9 mouse cellular contexts compared by ENCODE assay signal in genomic region chr3:109026462-109026990, GRCm38 (mm10). TPM values are rescaled to one million over a fixed set of nuclear protein-coding genes. Genes with fewer than 3 reads are reported as not detected.
A peak's percentile ranks its signal among the peaks of the same experiment; 100 is the strongest.
DNase-seq lines count a peak whose midpoint lies in the region; ATAC-seq and TF ChIP-seq lines count a peak whose summit lies in the region.
"Had no signal": no experiment of that assay in that cellular context is flagged by ENCODE, and none has a peak within 500 bp of the region (broad histone marks: within the 10 kb centered on the region; RNA-seq: fewer than 3 reads in every experiment).

No protein-coding gene starts in this region.

- no peaks in the 10 kb centered on the region for H3K36me3 ChIP-seq in spleen, adult 2 months (ENCODE audit: control insufficient read depth, insufficient read depth, low read length)
- no peaks in the 10 kb centered on the region for H3K36me3 ChIP-seq in heart, embryonic 12.5 days
- H3K36me3 ChIP-seq in limb, embryonic 10.5 days, result no peaks in the 10 kb centered on the region
- no peaks in the 10 kb centered on the region for H3K36me3 ChIP-seq in midbrain, embryonic 15.5 days (replicated peaks)

- H3K4me1 ChIP-seq in spleen, adult 2 months (ENCODE audit: control insufficient read depth, insufficient read depth, insufficient read length), result 0 out of 2 replicates have a peak, but pooled peaks cover 3% of the 10 kb centered on the region
- H3K4me1 ChIP-seq in heart, embryonic 12.5 days (replicated peaks), result peaks cover 15% of the 10 kb centered on the region; the same call in 1 of the 2 replicates
- peaks cover 48% of the 10 kb centered on the region for H3K4me1 ChIP-seq in limb, embryonic 10.5 days
- H3K4me1 ChIP-seq in midbrain, embryonic 15.5 days, result peaks cover 40% of the 10 kb centered on the region

- peak overlapping the region; percentile 91 for H3K9ac ChIP-seq in heart, embryonic 12.5 days
- peak overlapping the region; percentile 77 for H3K9ac ChIP-seq in midbrain, embryonic 15.5 days

- DNase-seq in spleen, adult 2 months (ENCODE audit: low read depth in 1 of 2, low spot score in 2 of 2), result no peak
- DNase-seq in spleen, adult 12 weeks (ENCODE audit: low spot score), result no peak
- DNase-seq in cerebellum, adult 9-11 months, result peak; percentile 25
- DNase-seq in limb, embryonic 10.5 days (ENCODE audit: low spot score), result no peak
- no peak for DNase-seq in frontal cortex, postnatal 25 days (ENCODE audit: low spot score in 2 of 2)
- DNase-seq in right cerebral cortex, adult 18-20 months, result no peak

- H3K27ac ChIP-seq in spleen, adult 2 months (ENCODE audit: insufficient read depth, low read length), result no peak overlapping the region
- peak overlapping the region; percentile 78; the same call in 1 of the 2 replicates for H3K27ac ChIP-seq in heart, embryonic 12.5 days (ENCODE audit: poor library complexity, severe bottlenecking)
- peak overlapping the region; percentile 92 for H3K27ac ChIP-seq in limb, embryonic 10.5 days
- peak overlapping the region; percentile 85 for H3K27ac ChIP-seq in midbrain, embryonic 15.5 days

- peak overlapping the region; percentile 75 for H3K4me3 ChIP-seq in spleen, adult 2 months (ENCODE audit: extremely low read depth, insufficient read depth, insufficient read length)
- H3K4me3 ChIP-seq in heart, embryonic 12.5 days, result peak overlapping the region; percentile 74
- H3K4me3 ChIP-seq in limb, embryonic 10.5 days, result peak overlapping the region; percentile 69
- peak overlapping the region; percentile 78 for H3K4me3 ChIP-seq in midbrain, embryonic 15.5 days

- no peak for ATAC-seq in heart, embryonic 12.5 days (ENCODE audit: insufficient number of reproducible peaks, low FRiP score)
- ATAC-seq in midbrain, embryonic 15.5 days (replicated peaks), result peak; percentile 34; the same call in 1 of the 2 replicates

- TF ChIP-seq CTCF in spleen, adult 2 months (IDR thresholded peaks at IDR 0.05; ENCODE audit: extremely low read depth, insufficient read depth, insufficient read length, insufficient replicate concordance), result no peak

- H3K27me3 ChIP-seq in spleen, adult 2 months (ENCODE audit: control insufficient read depth, insufficient read depth, low read length), result no peaks in the 10 kb centered on the region
- no peaks in the 10 kb centered on the region for H3K27me3 ChIP-seq in heart, embryonic 12.5 days (replicated peaks)
- 0 out of 2 replicates have a peak, but pooled peaks cover 6% of the 10 kb centered on the region for H3K27me3 ChIP-seq in limb, embryonic 10.5 days (ENCODE audit: low read depth, poor library complexity, severe bottlenecking)
- no peaks in the 10 kb centered on the region for H3K27me3 ChIP-seq in midbrain, embryonic 15.5 days (replicated peaks)

- WGBS in spleen, adult 2 months, result 7% methylated on average over 15 of the region's 15 CpGs
- WGBS in heart, embryonic 12.5 days, result 8% methylated on average over 15 of the region's 15 CpGs
- 8% methylated on average over 15 of the region's 15 CpGs for WGBS in limb, embryonic 10.5 days
- WGBS in midbrain, embryonic 15.5 days, result 8% methylated on average over 15 of the region's 15 CpGs

- peak overlapping the region; percentile 84 for H3K4me2 ChIP-seq in heart, embryonic 12.5 days
- H3K4me2 ChIP-seq in midbrain, embryonic 15.5 days, result peak overlapping the region; percentile 65

- no peak for TF ChIP-seq POLR2A in spleen, adult 2 months (IDR thresholded peaks at IDR 0.05; ENCODE audit: low read depth, low read length)

- H3K9me3 ChIP-seq in heart, embryonic 12.5 days (replicated peaks), result no peaks in the 10 kb centered on the region
- H3K9me3 ChIP-seq in limb, embryonic 10.5 days (replicated peaks), result no peaks in the 10 kb centered on the region
- no peaks in the 10 kb centered on the region for H3K9me3 ChIP-seq in midbrain, embryonic 15.5 days

RNA-seq across cellular contexts. Expression of gene Fam102b, which starts 0.9 kb away (rescaled TPM):
- polyA plus RNA-seq in spleen, adult 2 months (2012; rRNA removed), result 1.8 and 2.5 TPM in 2 replicates
- polyA plus RNA-seq in heart, embryonic 12.5 days (2016; fragmentation: Nextera tagmentation; extraction: Ambion mirVana), result 7.4 and 8.3 TPM in 2 replicates
- 4.4 and 4.9 TPM in 2 replicates for polyA plus RNA-seq in limb, embryonic 10.5 days (2016; fragmentation: Nextera tagmentation; extraction: Ambion mirVana)
- polyA plus RNA-seq in midbrain, embryonic 15.5 days (2015; fragmentation: Nextera tagmentation; extraction: Ambion mirVana), result 22.3 and 25.3 TPM in 2 replicates

RNA-seq across cellular contexts. Expression of gene Slc25a54, which starts 53.7 kb away (rescaled TPM):
- polyA plus RNA-seq in spleen, adult 2 months (2012; rRNA removed), result not detected in 2 replicates
- polyA plus RNA-seq in heart, embryonic 12.5 days (2016; fragmentation: Nextera tagmentation; extraction: Ambion mirVana), result not detected in 2 replicates
- not detected in 2 replicates for polyA plus RNA-seq in limb, embryonic 10.5 days (2016; fragmentation: Nextera tagmentation; extraction: Ambion mirVana)
- not detected in 2 replicates for polyA plus RNA-seq in midbrain, embryonic 15.5 days (2015; fragmentation: Nextera tagmentation; extraction: Ambion mirVana)
- polyA plus RNA-seq: gonadal fat pad, adult 2 months had no signal
